Mouse (Mus musculus): Measurements from ENCODE around the gene Fahd1. TPM values are rescaled to one million over a fixed set of nuclear protein-coding genes. Genes with fewer than 3 reads are reported as not detected.

Fahd1 gene
- total and polyA plus RNA-seq, 3 experiments = 5.2 to 8.0 (median 6.3) TPM

GRCm38 (mm10) chr17:24877336-24878116 is 27.4 kb upstream of the Fahd1 start:
- H3K4me1 ChIP-seq (ENCODE audit: control insufficient read depth in 1 of 2, insufficient read depth in 2 of 2) = peaks cover 16 to 57% of the 10 kb centered on the region in 2 experiments
- peaks cover 11 to 44% of the 10 kb centered on the region in 2 experiments for H3K36me3 ChIP-seq (replicated peaks in 1 of 2; ENCODE audit: control insufficient read depth in 1 of 2, insufficient read depth in 1 of 2, low read length in 1 of 2)
- no peaks in the 10 kb centered on the region for H3K79me2 ChIP-seq (replicated peaks; ENCODE audit: control insufficient read depth, extremely low read depth, insufficient read depth, poor library complexity, severe bottlenecking)
- DNase-seq (ENCODE audit: extremely low read depth) = no peak
- H3K9me3 ChIP-seq (replicated peaks; ENCODE audit: low read length) = no peaks in the 10 kb centered on the region
- peak overlapping the region; percentile 37 for H3K27ac ChIP-seq (ENCODE audit: insufficient read depth, low read depth)
- no peaks in the 10 kb centered on the region for H3K27me3 ChIP-seq (replicated peaks)
- TF ChIP-seq RCOR1 (conservative IDR thresholded peaks at IDR 0.05; ENCODE audit: low read depth, low read length) = no peak
- TF ChIP-seq NELFE (IDR thresholded peaks at IDR 0.05; ENCODE audit: low read depth, low read length) = peak; percentile 63
- peak overlapping the region; percentile 62 for H3K9ac ChIP-seq (ENCODE audit: insufficient read depth, low read depth)
- in situ Hi-C loops (cut with MboI; ENCODE audit: low pct_ligation_motif_present, low pct_unique_long_range_greater_than_20kb, low sequenced_read_pairs) = no loop called here
- peak overlapping the region; percentile 49 to 66 (median 62) for H3K4me3 ChIP-seq (replicated peaks in 1 of 3; ENCODE audit: low read depth in 2 of 3, low read length in 2 of 3, poor library complexity in 1 of 3)
- dilution Hi-C loops (cut with MboI; ENCODE audit: extremely low pct_ligation_motif_present, extremely low pct_unique_long_range_greater_than_20kb, low sequenced_read_pairs) = no loop called here
- peak overlapping the region; percentile 55 for H3K4me2 ChIP-seq (ENCODE audit: insufficient read depth, low read depth, poor library complexity, severe bottlenecking)

GRCm38 (mm10) chr17:24874989-24875388 is 24.8 kb upstream of the Fahd1 start:
- TF ChIP-seq TBP (conservative IDR thresholded peaks at IDR 0.05; ENCODE audit: low read depth, low read length) = no peak
- TF ChIP-seq ELF1 (IDR thresholded peaks at IDR 0.05; ENCODE audit: low read depth, low read length) = no peak
- no peak for TF ChIP-seq JUN (IDR thresholded peaks at IDR 0.05; ENCODE audit: insufficient read depth, low read depth, low read length)
- no peak for TF ChIP-seq MYC (IDR thresholded peaks at IDR 0.05; ENCODE audit: low read depth, low read length)
- no peak for TF ChIP-seq SMC3 (IDR thresholded peaks at IDR 0.05; ENCODE audit: low read depth, low read length)
- TF ChIP-seq BHLHE40 (IDR thresholded peaks at IDR 0.05; ENCODE audit: low read depth, low read length) = no peak
- TF ChIP-seq CHD2 (IDR thresholded peaks at IDR 0.05; ENCODE audit: low read length) = no peak
- Histone ChIP-seq H3K4me3 (replicated peaks in 1 of 3; ENCODE audit: low read depth in 2 of 3, low read length in 2 of 3, poor library complexity in 1 of 3) (no peak overlapping the region), H3K9ac (ENCODE audit: insufficient read depth, low read depth) (no peak overlapping the region), H3K36me3 (replicated peaks in 1 of 2; ENCODE audit: control insufficient read depth in 1 of 2, insufficient read depth in 1 of 2, low read length in 1 of 2) (peaks cover 0 to 33% of the 10 kb centered on the region in 2 experiments), H3K4me1 (ENCODE audit: control insufficient read depth in 1 of 2, insufficient read depth in 2 of 2) (peaks cover 16 to 45% of the 10 kb centered on the region in 2 experiments), H3K27ac (ENCODE audit: insufficient read depth, low read depth) (no peak overlapping the region), H3K4me2 (ENCODE audit: insufficient read depth, low read depth, poor library complexity, severe bottlenecking) (no peak overlapping the region), H3K79me2 (replicated peaks; ENCODE audit: control insufficient read depth, extremely low read depth, insufficient read depth, poor library complexity, severe bottlenecking) (no peaks in the 10 kb centered on the region), H3K9me3 (replicated peaks; ENCODE audit: low read length) (no peaks in the 10 kb centered on the region), H3K27me3 (replicated peaks) (no peaks in the 10 kb centered on the region)
- dilution Hi-C loops (cut with MboI; ENCODE audit: extremely low pct_ligation_motif_present, extremely low pct_unique_long_range_greater_than_20kb, low sequenced_read_pairs) (no loop called here), in situ Hi-C loops (cut with MboI; ENCODE audit: low pct_ligation_motif_present, low pct_unique_long_range_greater_than_20kb, low sequenced_read_pairs) (no loop called here)
- DNase-seq (ENCODE audit: extremely low read depth) = no peak

GRCm38 (mm10) chr17:24874405-24874745 is 24.2 kb upstream of the Fahd1 start:
- no peak for TF ChIP-seq JUND (conservative IDR thresholded peaks at IDR 0.05; ENCODE audit: low read depth, low read length)
- Histone ChIP-seq H3K79me2 (replicated peaks; ENCODE audit: control insufficient read depth, extremely low read depth, insufficient read depth, poor library complexity, severe bottlenecking) (no peaks in the 10 kb centered on the region), H3K4me2 (ENCODE audit: insufficient read depth, low read depth, poor library complexity, severe bottlenecking) (no peak overlapping the region), H3K4me3 (replicated peaks in 1 of 3; ENCODE audit: low read depth in 2 of 3, low read length in 2 of 3, poor library complexity in 1 of 3) (no peak overlapping the region), H3K36me3 (replicated peaks in 1 of 2; ENCODE audit: control insufficient read depth in 1 of 2, insufficient read depth in 1 of 2, low read length in 1 of 2) (peaks cover 0 to 33% of the 10 kb centered on the region in 2 experiments), H3K9ac (ENCODE audit: insufficient read depth, low read depth) (no peak overlapping the region), H3K9me3 (replicated peaks; ENCODE audit: low read length) (no peaks in the 10 kb centered on the region), H3K27ac (ENCODE audit: insufficient read depth, low read depth) (no peak overlapping the region), H3K4me1 (ENCODE audit: control insufficient read depth in 1 of 2, insufficient read depth in 2 of 2) (peaks cover 16 to 42% of the 10 kb centered on the region in 2 experiments), H3K27me3 (replicated peaks) (no peaks in the 10 kb centered on the region)
- DNase-seq (ENCODE audit: extremely low read depth) = no peak
- in situ Hi-C loops (cut with MboI; ENCODE audit: low pct_ligation_motif_present, low pct_unique_long_range_greater_than_20kb, low sequenced_read_pairs) = no loop called here
- dilution Hi-C loops (cut with MboI; ENCODE audit: extremely low pct_ligation_motif_present, extremely low pct_unique_long_range_greater_than_20kb, low sequenced_read_pairs) = no loop called here

Data from CH12.LX (cell line).